Mouse (Mus musculus): ENCODE measurements around the gene Tmigd3.

GRCm38 (mm10) chr3:105917656-105918354, 47.1 kb downstream of the Tmigd3 start:
- TF ChIP-seq POLR2A (IDR thresholded peaks at IDR 0.05; ENCODE audit: borderline replicate concordance, low read depth, low read length) (no peak), CTCF (IDR thresholded peaks at IDR 0.05; ENCODE audit: low read depth, low read length) (no peak)

Data from bone marrow macrophage, adult 2 months (primary cell).